Mouse (Mus musculus): ENCODE data around the gene Myh6. TPM values are rescaled to one million over a fixed set of nuclear protein-coding genes. Genes with fewer than 3 reads are reported as not detected.

Myh6 gene
- total RNA-seq, 2 experiments from 2014 or later = 1.4 to 4.8 TPM

DNA sequence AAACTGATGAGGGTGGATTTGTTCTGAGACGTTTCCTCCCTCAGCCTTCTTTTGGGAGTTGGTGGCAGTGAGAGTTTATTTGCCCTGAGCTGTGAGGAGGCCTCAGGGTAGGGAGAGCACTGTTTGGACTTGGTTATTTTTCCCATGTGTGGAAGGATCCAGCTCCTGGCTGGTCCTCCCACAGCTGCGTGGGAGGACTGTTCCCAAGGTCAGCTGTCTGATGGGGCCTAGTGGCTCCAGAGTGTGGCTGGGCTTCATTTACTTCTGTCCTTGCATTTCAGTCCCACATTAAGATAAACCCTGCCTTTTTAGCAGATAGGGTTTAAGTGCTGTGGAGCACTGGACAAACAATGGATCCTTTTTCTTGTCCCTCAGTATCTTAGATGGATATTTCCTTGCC, 69.3 kb downstream of the Myh6 start:
- no peak for DNase-seq (ENCODE audit: extremely low spot score in 1 of 2, low spot score in 1 of 2)

DNA sequence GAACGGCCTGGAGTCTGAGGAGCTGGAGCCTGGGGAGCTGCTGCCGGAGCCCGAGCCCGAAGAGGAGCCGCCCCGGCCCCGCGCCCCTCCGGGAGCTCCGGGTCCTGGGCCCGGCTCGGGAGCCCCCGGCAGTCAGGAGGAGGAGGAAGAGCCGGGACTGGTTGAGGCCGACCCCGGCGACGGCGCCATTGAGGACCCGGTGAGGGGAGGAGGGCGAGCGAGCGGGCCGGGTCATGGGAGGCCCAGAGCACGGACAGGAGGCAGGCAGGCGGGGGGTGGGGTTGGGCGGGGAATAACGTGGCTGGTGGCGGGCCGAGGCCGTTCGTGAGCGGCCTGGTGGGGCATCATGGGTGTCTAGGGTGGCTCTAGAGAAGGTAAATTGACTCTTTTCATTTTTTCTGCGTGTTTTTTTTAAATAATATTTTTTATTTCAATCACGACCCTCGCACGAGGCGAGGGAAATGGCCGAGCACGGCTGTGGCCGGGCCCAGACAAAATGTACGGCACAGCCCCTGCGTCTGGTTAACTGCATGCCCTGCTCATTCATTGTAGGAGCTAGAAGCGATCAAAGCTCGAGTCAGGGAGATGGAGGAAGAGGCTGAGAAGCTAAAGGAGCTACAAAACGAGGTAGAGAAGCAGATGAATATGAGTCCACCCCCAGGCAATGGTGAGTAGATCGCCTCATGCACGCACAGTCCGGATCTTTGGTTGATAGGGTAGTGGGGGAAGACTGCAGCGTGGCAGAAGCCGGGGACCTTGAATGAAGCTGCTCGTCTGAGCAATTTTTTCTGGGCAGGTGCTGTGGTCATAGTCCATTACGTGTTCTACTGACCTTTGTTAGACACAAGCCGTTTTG, 72.2 kb downstream of the Myh6 start:
- peak in 1 of 2 experiments; percentile 47 for DNase-seq (ENCODE audit: extremely low spot score in 1 of 2, low spot score in 1 of 2)

DNA sequence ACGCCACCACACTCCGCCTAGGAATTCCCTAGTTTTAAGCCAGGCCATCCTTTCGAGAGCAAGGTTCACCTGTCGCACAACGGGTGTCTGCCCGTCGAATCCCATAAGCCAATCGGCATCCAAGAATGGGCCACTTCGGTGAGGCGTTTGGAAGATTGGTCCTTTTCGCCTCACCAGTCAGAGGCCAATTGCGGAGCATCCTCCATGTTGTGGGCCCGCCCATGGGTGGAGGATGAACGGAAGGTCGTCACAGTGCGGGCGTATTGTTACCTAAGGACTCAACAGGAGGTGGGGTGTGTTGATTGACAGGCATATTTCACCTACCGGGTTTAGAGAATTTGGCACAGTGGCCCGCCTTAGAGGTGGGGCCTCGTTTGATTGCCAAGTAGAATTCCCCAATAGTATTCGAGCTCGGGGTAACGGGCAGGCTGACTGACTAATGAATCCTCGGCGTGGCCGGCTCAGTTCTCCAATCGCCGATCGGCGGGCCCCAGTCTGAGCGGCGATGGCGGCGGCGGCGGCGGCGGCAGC, 73.0 kb downstream of the Myh6 start:
- peak; percentile 91 to 97 for DNase-seq (ENCODE audit: extremely low spot score in 1 of 2, low spot score in 1 of 2)

DNA sequence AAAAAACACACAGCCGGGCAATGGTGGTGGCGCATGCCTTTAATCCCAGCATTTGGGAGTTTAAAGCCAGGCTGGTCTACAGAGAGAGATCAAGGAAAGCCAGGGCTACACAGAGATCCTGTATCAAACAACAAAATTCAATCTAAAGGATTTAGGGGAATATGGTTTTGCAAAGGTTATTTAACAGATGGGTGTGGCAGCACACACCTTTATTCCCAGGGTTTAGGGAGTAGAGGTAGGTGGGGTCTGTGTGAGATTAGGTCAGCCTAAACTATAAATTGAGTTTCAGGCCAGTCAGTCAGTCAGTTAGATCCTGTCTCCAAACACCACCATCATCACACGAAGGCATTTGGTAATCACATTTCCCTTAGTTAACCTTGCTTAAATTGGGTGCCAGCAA, 74.5 kb downstream of the Myh6 start, which contains the start of gene Pabpn1:
Gene Pabpn1 (plus strand): TSS at position 301 of the 400 bp plus-strand sequence.
- DNase-seq (ENCODE audit: extremely low spot score in 1 of 2, low spot score in 1 of 2) = no peak

Small RNA genes within 50 kb of the gene (microRNA-seq; reads per million reads assigned to microRNA genes)
- 0.60 to 3.5 reads per million in 2 experiments for gene Mir208a
- 0.20 to 3.9 reads per million in 2 experiments for gene Mir208b

Other genes starting within 250 kb of the Myh6 start
- 10 to 100 TPM; 54.3 to 61.2 TPM for gene Slc7a8, start 185.0 kb downstream of the Myh6 start, total RNA-seq (2021)
- gene Rnf212b, start 152.8 kb downstream of the Myh6 start, total RNA-seq (2021) = not detected
- 10 to 100 TPM; 21.9 to 23.6 TPM for gene Homez, start 96.0 kb downstream of the Myh6 start, total RNA-seq (2021)
- 10 to 100 TPM; 19.4 to 22.6 TPM for gene Ppp1r3e, start 89.4 kb downstream of the Myh6 start, total RNA-seq (2021)
- 100 to 1,000 TPM; 108 to 117 TPM for gene Bcl2l2, start 83.5 kb downstream of the Myh6 start, total RNA-seq (2021)
- gene Gm20521, start 83.5 kb downstream of the Myh6 start, total RNA-seq (2021) = 10 to 100 TPM in 1 of 2 experiments, 1 to 10 TPM in 1; 3.1 to 13.8 TPM
- 100 to 1,000 TPM; 193 to 262 TPM for gene Pabpn1, start 74.4 kb downstream of the Myh6 start, total RNA-seq (2021)
- gene Slc22a17, start 53.8 kb downstream of the Myh6 start, total RNA-seq (2021) = 100 to 1,000 TPM; 715 to 737 TPM
- 10 to 100 TPM; 11.0 to 12.7 TPM for gene Efs, start 40.8 kb downstream of the Myh6 start, total RNA-seq (2021)
- gene Il25, start 34.2 kb downstream of the Myh6 start, total RNA-seq (2021) = under 1 TPM in 1 of 2 experiments, not detected in 1; 0.59 TPM
- gene Cmtm5, start 30.7 kb downstream of the Myh6 start, total RNA-seq (2021) = 10 to 100 TPM; 75.4 to 89.3 TPM
- gene Gm17428, start 10.0 kb upstream of the Myh6 start, total RNA-seq (2021) = not detected
- gene Myh7, start 27.7 kb upstream of the Myh6 start, total RNA-seq (2021) = 10 to 100 TPM in 1 of 2 experiments, 1 to 10 TPM in 1; 7.8 to 10.3 TPM
- gene Ngdn, start 48.5 kb upstream of the Myh6 start, total RNA-seq (2021) = 10 to 100 TPM; 31.4 to 31.8 TPM
- 10 to 100 TPM; 37.8 to 63.0 TPM for gene Zfhx2, start 125.4 kb upstream of the Myh6 start, total RNA-seq (2021)
- 10 to 100 TPM; 21.9 to 22.9 TPM for gene Thtpa, start 127.9 kb upstream of the Myh6 start, total RNA-seq (2021)
- gene Ap1g2, start 139.7 kb upstream of the Myh6 start, total RNA-seq (2021) = 10 to 100 TPM; 15.7 to 19.4 TPM
- gene Jph4, start 150.0 kb upstream of the Myh6 start, total RNA-seq (2021) = 100 to 1,000 TPM; 422 to 463 TPM